Mouse (Mus musculus) forebrain, embryonic 10.5 days (tissue): ENCODE data around the gene Trpm1. TPM values are rescaled to one million over a fixed set of nuclear protein-coding genes. Genes with fewer than 3 reads are reported as not detected.
A peak's percentile ranks its signal among the peaks of the same experiment; 100 is the strongest.

Experiments
- DNase-seq: peaks from one replicate; pipeline ENCODE4 v3.0.0-alpha.2; 2017; ENCODE audit warnings: low spot score; ENCODE audit errors: extremely low spot score
- H3K27ac ChIP-seq: fragments of 300-500 bp; sonication (generic); 2 replicates; pipeline ENCODE4 v1.5.1; 2016; ENCODE audit warnings: mild to moderate bottlenecking
- H3K27me3 ChIP-seq: fragments of 300-500 bp; sonication (generic); 2 replicates; pipeline ENCODE4 v1.6.1; 2016; ENCODE audit warnings: mild to moderate bottlenecking; ENCODE audit not compliant: poor library complexity, severe bottlenecking
- H3K36me3 ChIP-seq: fragments of 300-500 bp; sonication (generic); replicated peaks from 2 replicates; pipeline ENCODE4 v1.6.1; 2016; ENCODE audit warnings: mild to moderate bottlenecking, moderate library complexity
- H3K4me1 ChIP-seq: fragments of 300-500 bp; sonication (generic); 2 replicates; pipeline ENCODE4 v1.6.1; 2016
- H3K4me3 ChIP-seq: fragments of 300-500 bp; sonication (generic); 2 replicates; pipeline ENCODE4 v1.5.1; 2016; ENCODE audit warnings: mild to moderate bottlenecking, moderate library complexity
- H3K9me3 ChIP-seq: fragments of 300-500 bp; sonication (generic); 2 replicates; pipeline ENCODE4 v1.6.1; 2016; ENCODE audit warnings: mild to moderate bottlenecking, moderate library complexity
- WGBS: fragments of 180-500 bp; shearing (Covaris S2); methylation state at CpG from one replicate; pipeline ENCODE4 v1.1.7; 2016; 5-methylcytosine and 5-hydroxymethylcytosine counted together
- polyA plus RNA-seq: library from polyadenylated mRNA; unstranded; fragments of >200 nt; fragmentation: Nextera tagmentation; extraction: Ambion mirVana; gene quantifications from 2 replicates; pipeline ENCODE4 v1.2.1, GENCODE M21; 2016

The Trpm1 gene
- polyA plus RNA-seq, 1 experiment from 2014 or later, result 6.9 TPM

DNA sequence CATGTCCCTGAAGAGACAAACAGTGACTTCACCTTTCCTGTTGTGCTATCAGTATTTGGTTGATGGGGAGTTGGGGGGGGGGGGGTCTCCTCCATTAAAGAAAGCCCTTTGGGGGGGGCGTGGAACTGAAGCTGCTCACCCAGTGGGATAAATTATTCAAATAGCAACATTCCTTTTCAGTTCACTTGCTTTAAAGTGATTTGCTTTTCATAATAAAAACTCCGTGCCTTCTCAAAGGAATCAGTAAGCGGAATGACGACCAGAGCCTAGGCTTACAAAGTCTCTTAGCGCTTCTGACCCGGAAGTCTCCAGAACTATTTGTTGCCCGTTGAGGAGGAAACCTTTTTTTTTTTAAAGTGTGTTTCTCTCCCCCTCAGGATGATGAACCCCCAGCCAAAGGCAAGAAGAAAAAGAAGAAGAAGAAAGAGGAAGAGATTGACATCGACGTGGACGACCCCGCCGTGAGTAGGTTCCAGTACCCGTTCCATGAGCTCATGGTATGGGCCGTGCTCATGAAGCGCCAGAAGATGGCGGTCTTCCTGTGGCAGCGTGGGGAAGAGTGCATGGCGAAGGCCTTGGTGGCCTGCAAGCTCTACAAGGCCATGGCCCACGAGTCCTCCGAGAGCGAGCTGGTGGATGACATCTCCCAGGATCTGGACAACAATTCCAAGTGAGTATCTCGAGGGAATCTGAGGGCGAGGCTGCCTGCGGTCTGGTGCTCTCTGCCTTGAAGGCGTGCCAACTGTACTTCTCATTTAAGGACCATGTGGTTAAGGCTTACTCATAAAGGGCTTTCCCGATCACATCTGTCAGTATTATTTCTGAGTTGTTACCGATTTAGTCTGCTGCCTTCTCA lies 72.9 kb downstream of the Trpm1 start:
- 74% methylated on average over 27 of the region's 27 CpGs for WGBS
- Histone ChIP-seq H3K4me3 (no peak overlapping the region), H3K27ac (peak overlapping the region; percentile 72), H3K36me3 (no peaks in the 10 kb centered on the region), H3K27me3 (no peaks in the 10 kb centered on the region), H3K9me3 (no peaks in the 10 kb centered on the region), H3K4me1 (peaks cover 11% of the 10 kb centered on the region)
- DNase-seq, result no peak

DNA sequence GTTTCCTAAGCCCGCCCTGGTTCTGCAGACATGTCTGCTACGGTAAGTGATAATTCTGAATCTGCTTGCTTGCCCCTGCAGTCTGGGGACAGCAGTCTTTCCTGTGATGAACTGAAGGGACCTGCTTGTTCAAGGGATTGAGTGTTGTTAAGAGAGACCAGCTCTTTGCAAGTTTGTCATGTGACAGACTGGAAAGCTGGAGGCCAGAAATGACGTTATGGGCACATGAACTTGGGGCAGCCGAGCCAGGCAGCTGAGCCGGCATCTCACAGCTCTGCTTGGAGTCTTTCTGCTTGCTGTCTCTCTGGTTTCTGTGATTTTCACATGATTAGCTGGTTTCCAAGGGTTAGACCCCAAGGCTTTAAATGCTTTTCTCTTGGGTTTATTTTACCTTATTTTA lies 74.0 kb downstream of the Trpm1 start:
- WGBS, result 92% methylated on average over 5 of the region's 5 CpGs
- no peak overlapping the region for H3K4me3 ChIP-seq
- H3K9me3 ChIP-seq, result no peaks in the 10 kb centered on the region
- no peaks in the 10 kb centered on the region for H3K36me3 ChIP-seq
- H3K27me3 ChIP-seq, result no peaks in the 10 kb centered on the region
- no peak for DNase-seq
- H3K27ac ChIP-seq, result no peak overlapping the region
- H3K4me1 ChIP-seq, result peaks cover 11% of the 10 kb centered on the region

DNA sequence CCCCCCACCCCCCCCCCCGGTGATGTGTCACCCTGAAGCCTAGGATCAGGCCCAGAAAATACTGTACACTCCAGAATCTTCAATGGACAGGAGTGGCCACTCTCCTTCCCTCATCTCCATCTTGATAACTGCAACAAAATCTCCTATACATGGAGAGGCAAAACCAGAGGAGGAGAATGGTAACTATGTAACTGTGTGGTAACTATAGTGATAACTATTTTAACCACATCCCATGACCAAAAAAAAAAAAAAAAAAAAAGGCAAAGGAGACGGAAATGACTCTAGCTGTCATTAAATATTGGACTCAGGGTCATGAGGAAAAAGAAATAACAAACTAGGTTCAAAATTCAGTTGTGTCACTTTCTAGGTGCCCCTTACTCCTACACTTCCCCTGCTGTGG lies 74.7 kb downstream of the Trpm1 start:
- WGBS, result 92% methylated on average over 2 of the region's 2 CpGs
- Histone ChIP-seq H3K4me1 (peaks cover 11% of the 10 kb centered on the region), H3K36me3 (no peaks in the 10 kb centered on the region), H3K27me3 (no peaks in the 10 kb centered on the region), H3K9me3 (no peaks in the 10 kb centered on the region), H3K4me3 (no peak overlapping the region), H3K27ac (no peak overlapping the region)
- no peak for DNase-seq

DNA sequence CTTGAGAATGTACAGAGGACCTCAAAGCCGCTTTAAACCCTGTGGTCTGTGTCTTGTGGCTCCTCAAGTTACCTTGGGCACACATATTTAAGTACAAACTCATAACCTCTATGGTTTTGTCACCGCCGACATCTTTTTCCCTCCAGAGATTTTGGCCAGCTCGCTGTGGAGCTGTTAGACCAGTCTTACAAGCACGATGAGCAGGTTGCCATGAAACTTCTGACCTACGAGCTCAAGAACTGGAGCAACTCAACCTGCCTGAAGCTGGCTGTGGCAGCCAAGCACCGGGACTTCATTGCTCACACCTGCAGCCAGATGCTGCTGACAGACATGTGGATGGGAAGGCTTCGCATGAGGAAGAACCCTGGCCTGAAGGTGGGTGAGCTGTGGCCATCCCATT lies 76.3 kb downstream of the Trpm1 start:
- Histone ChIP-seq H3K27ac (no peak overlapping the region), H3K4me3 (no peak overlapping the region), H3K9me3 (no peaks in the 10 kb centered on the region), H3K4me1 (peaks cover 11% of the 10 kb centered on the region), H3K36me3 (no peaks in the 10 kb centered on the region), H3K27me3 (no peaks in the 10 kb centered on the region)
- DNase-seq, result no peak
- 96% methylated on average over 8 of the region's 8 CpGs for WGBS

DNA sequence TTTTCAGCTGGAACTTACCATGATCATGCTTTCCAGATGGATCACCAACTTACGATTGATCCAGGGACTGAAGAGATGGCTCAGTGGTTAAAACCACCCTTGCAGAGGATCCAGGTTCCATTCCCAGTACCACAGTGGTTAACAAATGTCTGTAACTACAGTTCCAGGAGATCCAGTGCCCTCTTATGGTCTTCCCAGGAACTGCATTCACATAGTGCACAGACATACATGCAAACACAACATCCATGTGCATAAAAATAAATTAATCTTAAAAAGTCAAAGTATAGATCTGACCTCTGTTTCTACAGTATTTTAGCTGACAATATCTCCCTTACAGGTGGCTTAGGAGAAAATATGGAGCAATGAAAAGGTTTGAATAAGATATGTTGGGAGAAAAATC lies 77.4 kb downstream of the Trpm1 start:
- H3K27ac ChIP-seq, result no peak overlapping the region
- WGBS, result 86% methylated on average over 1 of the region's 1 CpGs
- no peak overlapping the region for H3K4me3 ChIP-seq
- no peaks in the 10 kb centered on the region for H3K36me3 ChIP-seq
- H3K27me3 ChIP-seq, result no peaks in the 10 kb centered on the region
- DNase-seq, result no peak
- peaks cover 9% of the 10 kb centered on the region for H3K4me1 ChIP-seq
- no peaks in the 10 kb centered on the region for H3K9me3 ChIP-seq

DNA sequence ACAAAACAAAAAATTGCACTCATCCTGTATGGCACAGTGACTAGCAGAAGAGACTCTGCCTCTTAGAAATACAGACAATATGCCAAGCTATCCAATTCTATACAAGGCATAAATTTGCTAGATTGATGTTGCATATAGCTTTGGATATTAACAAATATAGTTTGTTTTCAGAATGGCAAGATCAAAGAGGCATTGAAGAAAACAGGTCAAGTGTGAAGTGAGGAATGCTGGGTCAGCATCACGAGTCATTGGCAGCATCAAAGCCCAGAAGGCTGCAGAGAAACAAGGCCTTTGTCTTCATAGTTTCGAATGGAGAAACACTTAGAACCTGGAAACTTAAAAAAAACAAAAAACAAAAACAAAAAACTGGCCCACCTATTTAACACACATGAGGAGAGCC lies 78.4 kb downstream of the Trpm1 start:
- 50% methylated on average over 2 of the region's 2 CpGs for WGBS
- Histone ChIP-seq H3K4me1 (peaks cover 4% of the 10 kb centered on the region; the same call in 1 of the 2 replicates), H3K27me3 (no peaks in the 10 kb centered on the region), H3K9me3 (no peaks in the 10 kb centered on the region), H3K27ac (no peak overlapping the region), H3K36me3 (no peaks in the 10 kb centered on the region), H3K4me3 (no peak overlapping the region)
- no peak for DNase-seq

DNA sequence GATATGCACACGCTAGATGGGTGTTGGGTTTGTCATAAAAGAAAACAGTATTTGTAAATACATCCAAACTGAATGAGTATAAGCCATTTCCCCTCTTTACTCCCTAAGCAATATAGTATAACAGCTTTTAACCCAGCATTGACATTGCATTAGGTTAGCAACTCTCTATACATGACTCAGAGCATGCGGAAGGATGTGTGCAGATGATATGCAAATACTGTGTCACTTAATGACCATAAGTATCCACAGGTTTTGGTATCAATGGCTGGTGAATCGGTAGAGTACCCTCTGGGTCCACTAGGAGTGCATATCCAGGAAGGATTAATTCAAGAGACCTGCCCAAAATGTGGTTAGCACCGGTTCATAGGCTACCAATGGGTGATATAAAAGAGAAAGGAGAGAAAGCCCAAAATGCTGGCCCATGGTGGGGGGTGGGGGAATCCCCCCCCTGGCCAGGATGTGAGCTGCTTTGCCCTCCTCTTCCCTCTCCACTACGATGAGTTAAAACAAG lies 80.7 kb downstream of the Trpm1 start:
- Histone ChIP-seq H3K36me3 (no peaks in the 10 kb centered on the region), H3K27ac (no peak overlapping the region), H3K4me3 (no peak overlapping the region), H3K9me3 (no peaks in the 10 kb centered on the region), H3K27me3 (no peaks in the 10 kb centered on the region), H3K4me1 (0 out of 2 replicates have a peak, but pooled peaks cover 4% of the 10 kb centered on the region)
- WGBS, result 85% methylated on average over 5 of the region's 5 CpGs
- DNase-seq, result no peak

DNA sequence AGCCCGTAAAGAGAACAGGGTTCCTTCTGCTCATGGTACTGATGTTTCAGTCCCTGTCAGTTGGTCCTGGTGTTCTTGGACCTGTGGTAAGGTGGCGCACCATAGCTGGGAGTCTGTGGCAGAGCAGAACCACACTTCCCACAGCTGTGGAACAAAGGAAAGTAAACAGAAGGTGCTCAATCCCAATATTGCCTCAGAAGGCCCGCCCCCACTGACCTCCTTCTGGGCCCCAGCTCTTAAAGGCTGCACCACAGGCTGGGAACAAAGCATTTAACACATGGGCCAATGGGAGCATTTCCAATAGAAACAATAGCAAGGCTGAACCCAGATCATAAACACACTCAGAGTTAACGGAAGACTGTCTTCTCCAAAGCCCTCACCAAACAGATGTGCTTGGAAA lies 82.9 kb downstream of the Trpm1 start:
- 83% methylated on average over 4 of the region's 4 CpGs for WGBS
- Histone ChIP-seq H3K9me3 (no peaks in the 10 kb centered on the region), H3K27ac (no peak overlapping the region), H3K27me3 (no peaks in the 10 kb centered on the region), H3K36me3 (no peaks in the 10 kb centered on the region), H3K4me3 (no peak overlapping the region), H3K4me1 (0 out of 2 replicates have a peak, but pooled peaks cover 4% of the 10 kb centered on the region)
- no peak for DNase-seq

DNA sequence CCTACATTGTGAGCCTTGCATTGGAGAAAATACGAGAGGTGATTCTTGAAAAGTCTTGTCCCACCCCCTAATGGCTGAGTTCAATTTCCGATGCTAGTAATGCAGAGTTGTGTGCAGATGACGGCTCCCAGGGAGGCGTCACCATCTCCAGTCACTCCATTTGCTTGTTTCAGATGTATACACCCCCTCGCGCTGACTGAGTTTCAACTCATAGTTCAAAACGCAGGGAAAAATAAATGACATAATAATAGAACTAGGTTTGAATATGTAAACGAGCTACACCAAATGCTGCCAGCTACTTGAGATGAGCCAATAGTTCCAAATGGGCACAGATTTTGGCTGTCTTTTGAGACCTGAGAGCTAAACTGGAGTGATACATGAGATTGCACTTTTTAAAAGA lies 84.1 kb downstream of the Trpm1 start:
- Histone ChIP-seq H3K27ac (no peak overlapping the region), H3K36me3 (no peaks in the 10 kb centered on the region)
- 93% methylated on average over 8 of the region's 8 CpGs for WGBS

DNA sequence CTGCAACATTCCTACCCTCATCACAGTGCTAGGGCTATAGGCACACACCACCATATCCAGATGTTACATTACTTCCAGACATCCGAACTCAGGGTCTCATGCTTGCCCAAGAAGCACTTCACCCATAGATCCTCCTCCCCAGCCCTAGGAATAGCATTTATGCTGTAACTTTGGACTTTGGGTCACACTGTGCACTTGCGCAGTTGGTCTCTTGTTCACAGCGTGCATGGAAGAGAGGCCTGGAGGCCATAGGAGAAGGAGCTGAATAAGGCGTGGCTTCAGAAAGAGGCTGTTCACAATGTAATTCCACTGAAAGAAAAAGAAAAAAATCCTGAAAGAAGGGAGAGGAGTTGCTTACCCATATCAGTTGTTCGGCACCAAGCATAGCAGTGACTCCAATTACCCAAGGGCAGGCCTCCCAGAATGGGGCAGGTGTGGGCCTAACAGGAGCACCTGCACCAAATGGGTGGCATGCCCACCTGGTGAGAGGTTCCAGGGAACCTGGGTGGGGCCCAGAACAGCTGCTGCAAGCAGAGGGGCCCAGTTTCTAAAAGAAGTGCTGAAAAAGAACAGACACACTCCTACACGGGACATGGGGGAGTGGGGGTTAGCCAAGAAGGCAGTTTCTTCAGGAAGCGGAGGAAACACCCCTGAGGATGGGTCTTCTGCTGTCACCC lies 84.9 kb downstream of the Trpm1 start:
- no peaks in the 10 kb centered on the region for H3K36me3 ChIP-seq
- H3K4me1 ChIP-seq, result 0 out of 2 replicates have a peak, but pooled peaks cover 4% of the 10 kb centered on the region
- no peaks in the 10 kb centered on the region for H3K9me3 ChIP-seq
- 93% methylated on average over 7 of the region's 7 CpGs for WGBS
- H3K4me3 ChIP-seq, result no peak overlapping the region
- DNase-seq, result no peak
- H3K27ac ChIP-seq, result no peak overlapping the region
- H3K27me3 ChIP-seq, result no peaks in the 10 kb centered on the region

More for the DNA sequence above, 84.1 kb downstream of the Trpm1 start:
- H3K27me3 ChIP-seq, result no peaks in the 10 kb centered on the region
- H3K9me3 ChIP-seq, result no peaks in the 10 kb centered on the region
- H3K4me1 ChIP-seq, result 0 out of 2 replicates have a peak, but pooled peaks cover 4% of the 10 kb centered on the region
- no peak overlapping the region for H3K4me3 ChIP-seq
- DNase-seq, result no peak

DNA sequence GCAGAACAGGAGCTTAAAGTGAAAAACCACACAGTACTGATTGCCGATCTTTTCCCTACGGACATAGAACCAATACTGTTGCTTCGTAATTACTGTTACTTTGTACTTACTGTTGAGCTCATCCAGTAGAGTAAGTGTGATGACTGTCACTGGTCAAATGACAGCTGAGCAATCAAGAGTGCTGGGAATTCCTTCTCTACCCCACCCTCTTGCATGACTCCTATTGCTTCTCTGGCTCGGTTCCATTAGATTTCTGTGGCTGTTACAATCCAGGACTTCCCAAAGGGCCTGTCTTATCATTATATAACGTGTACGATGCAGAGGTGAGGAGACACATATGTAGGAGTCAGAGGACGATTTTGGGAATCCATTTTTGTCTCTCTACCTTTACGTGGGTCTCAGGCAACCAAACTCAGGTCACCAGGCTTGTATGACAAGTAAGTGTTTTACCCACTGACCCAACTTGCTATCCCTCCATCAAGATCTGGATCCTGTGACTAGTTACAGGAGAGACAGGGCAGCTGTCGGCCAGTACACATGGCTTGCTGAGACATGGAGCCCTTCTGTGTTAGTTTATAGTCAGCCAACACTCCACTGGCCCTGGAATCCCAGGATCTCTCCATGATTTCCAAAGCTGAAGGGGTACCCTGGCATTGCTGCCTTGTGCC lies 85.6 kb downstream of the Trpm1 start:
- 90% methylated on average over 9 of the region's 9 CpGs for WGBS
- Histone ChIP-seq H3K4me3 (no peak overlapping the region), H3K9me3 (no peaks in the 10 kb centered on the region), H3K27me3 (no peaks in the 10 kb centered on the region), H3K4me1 (0 out of 2 replicates have a peak, but pooled peaks cover 4% of the 10 kb centered on the region), H3K27ac (no peak overlapping the region), H3K36me3 (no peaks in the 10 kb centered on the region)
- DNase-seq, result no peak

DNA sequence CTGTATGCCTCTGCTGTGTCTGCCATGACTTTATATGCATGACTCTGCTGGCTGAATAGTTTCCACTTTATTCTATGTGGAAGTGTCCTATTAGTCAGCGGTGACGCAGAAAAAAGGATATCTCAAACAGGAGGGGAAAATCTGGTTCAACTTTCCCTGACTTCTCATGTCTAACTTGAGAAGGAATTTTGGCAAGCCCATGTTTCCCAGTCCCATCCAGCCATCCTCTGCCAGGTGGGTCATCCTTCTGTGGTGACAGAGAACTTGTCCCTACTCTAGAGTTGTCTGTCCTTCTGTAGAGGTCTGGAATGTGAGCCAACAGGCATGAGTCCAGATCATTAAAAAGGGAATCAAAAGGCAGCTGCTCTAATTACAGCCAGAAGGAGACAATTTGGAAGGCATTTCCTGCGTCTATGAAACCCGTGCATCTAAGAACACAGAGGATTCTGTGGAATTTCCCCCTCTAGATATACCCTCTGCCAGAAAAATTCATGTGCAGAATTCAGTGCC lies 86.2 kb downstream of the Trpm1 start:
- 0 out of 2 replicates have a peak, but pooled peaks cover 4% of the 10 kb centered on the region for H3K4me1 ChIP-seq

More for the DNA sequence above, 86.2 kb downstream of the Trpm1 start:
- WGBS, result 73% methylated on average over 4 of the region's 4 CpGs
- Histone ChIP-seq H3K9me3 (no peaks in the 10 kb centered on the region), H3K27me3 (no peaks in the 10 kb centered on the region), H3K27ac (no peak overlapping the region), H3K4me3 (no peak overlapping the region), H3K36me3 (no peaks in the 10 kb centered on the region)
- no peak for DNase-seq
